Mouse (Mus musculus) brain, embryonic 14.5 days (tissue): ENCODE data around the gene Pik3r6.

ENCODE experiments used
- CTCF ChIP-seq: fragments of 200-500 bp; IDR thresholded peaks from 2 replicates; pipeline ENCODE4 v1.5.1; 2012; ENCODE audit warnings: inconsistent platforms, mild to moderate bottlenecking, moderate library complexity, borderline replicate concordance; ENCODE audit not compliant: insufficient read depth, insufficient read length; ENCODE audit errors: extremely low read depth
- POLR2A ChIP-seq: fragments of 200-500 bp; IDR thresholded peaks from 2 replicates; pipeline ENCODE4 v1.6.1; 2012; ENCODE audit warnings: mild to moderate bottlenecking, inconsistent platforms, borderline replicate concordance; ENCODE audit not compliant: poor library complexity, insufficient read depth, insufficient read length, severe bottlenecking; ENCODE audit errors: extremely low read depth

DNA sequence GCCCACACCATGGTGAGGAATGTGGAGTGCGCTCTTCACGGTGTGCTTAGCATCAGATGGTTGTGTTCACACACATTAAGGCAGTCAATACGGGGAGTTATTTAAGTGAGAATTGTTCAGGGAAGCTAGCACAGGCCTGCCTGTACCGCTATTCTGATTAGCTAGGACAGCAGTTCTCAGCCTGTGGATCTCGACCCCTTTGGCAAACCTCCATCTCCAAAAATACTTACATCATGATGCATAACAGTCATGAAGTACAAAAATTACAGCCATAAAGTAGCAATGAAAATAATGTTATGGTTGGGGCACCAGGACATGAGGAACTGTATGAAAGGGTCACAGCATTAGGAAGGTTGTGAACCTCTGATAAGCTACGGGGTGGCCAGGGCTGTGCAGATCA, 25.2 kb upstream of the Pik3r6 start:
- TF ChIP-seq CTCF: no peak
- no peak for TF ChIP-seq POLR2A
